Mouse (Mus musculus) cerebellum, adult 2 months (tissue): ENCODE data around the gene Grk1. TPM values are rescaled to one million over a fixed set of nuclear protein-coding genes. Genes with fewer than 3 reads are reported as not detected.

Experiments used
- DNase-seq, 2 experiments: peaks; one replicate each; pipeline ENCODE4 v3.0.0; 2021
- H3K27ac ChIP-seq: fragments of 200-500 bp; 2 replicates; pipeline ENCODE4 v1.5.1; 2012; ENCODE audit warnings: low read length, control low read depth, inconsistent platforms; ENCODE audit not compliant: insufficient read depth
- H3K27me3 ChIP-seq: fragments of 200-500 bp; 2 replicates; pipeline ENCODE4 v1.6.1; 2012; ENCODE audit warnings: inconsistent platforms, mild to moderate bottlenecking, low read length, moderate library complexity; ENCODE audit not compliant: control insufficient read depth, insufficient read depth
- H3K4me1 ChIP-seq: fragments of 200-500 bp; 2 replicates; pipeline ENCODE4 v1.6.1; 2011; ENCODE audit warnings: low read length; ENCODE audit not compliant: control insufficient read depth, insufficient read depth
- H3K4me3 ChIP-seq: fragments of 200-500 bp; replicated peaks from 2 replicates; pipeline ENCODE3; 2011; ENCODE audit warnings: mild to moderate bottlenecking, low read depth, low read length, control low read depth; ENCODE audit not compliant: insufficient read depth
- CTCF ChIP-seq: fragments of 200-500 bp; IDR thresholded peaks from 2 replicates; pipeline ENCODE4 v1.5.1; 2011; ENCODE audit warnings: low read depth, mild to moderate bottlenecking, control low read depth, low read length, moderate library complexity, borderline replicate concordance; ENCODE audit not compliant: insufficient read depth
- POLR2A ChIP-seq: fragments of 200-500 bp; IDR thresholded peaks from 2 replicates; pipeline ENCODE4 v1.6.1; 2011; ENCODE audit warnings: low read length, control low read depth, borderline replicate concordance; ENCODE audit not compliant: insufficient read depth
- WGBS: fragments of 180-500 bp; shearing (Covaris S2); methylation state at CpG from one replicate; pipeline ENCODE4 v1.1.7; 2018; 5-methylcytosine and 5-hydroxymethylcytosine counted together
- polyA plus RNA-seq: library from polyadenylated mRNA; depleted of rRNA; stranded (reverse); fragments of >200 nt; gene quantifications from 2 replicates; pipeline ENCODE4 v1.2.3, GENCODE M21; 2012

Gene Grk1
- polyA plus RNA-seq, 1 experiment = 0.02 TPM

GRCm38 (mm10) chr8:13412891-13413558, 8.1 kb downstream of the Grk1 start:
- WGBS = 60% methylated on average over 13 of the region's 13 CpGs
- TF ChIP-seq CTCF (peak; percentile 92), POLR2A (no peak)
- Histone ChIP-seq H3K4me1 (no peaks in the 10 kb centered on the region), H3K27ac (no peak overlapping the region), H3K4me3 (no peak overlapping the region), H3K27me3 (no peaks in the 10 kb centered on the region)
- DNase-seq = peak; percentile 43 to 63

- H3K27ac ChIP-seq = no peak overlapping the region
- no peak for DNase-seq
- H3K4me3 ChIP-seq = no peak overlapping the region
- no peaks in the 10 kb centered on the region for H3K27me3 ChIP-seq
- no peaks in the 10 kb centered on the region for H3K4me1 ChIP-seq
- TF ChIP-seq CTCF (no peak), POLR2A (no peak)
- WGBS = 60% methylated on average over 12 of the region's 12 CpGs
Observed at GRCm38 (mm10) chr8:13413823-13414390, 9.0 kb downstream of the Grk1 start.

- no peak for TF ChIP-seq POLR2A
- no peak for TF ChIP-seq CTCF
- Histone ChIP-seq H3K27me3 (no peaks in the 10 kb centered on the region), H3K4me3 (no peak overlapping the region), H3K27ac (no peak overlapping the region), H3K4me1 (no peaks in the 10 kb centered on the region)
- WGBS = 13% methylated on average over 10 of the region's 10 CpGs
- no peak for DNase-seq
Observed at GRCm38 (mm10) chr8:13415879-13416278, 11.0 kb downstream of the Grk1 start.

GRCm38 (mm10) chr8:13419111-13419639, 14.3 kb downstream of the Grk1 start:
- Histone ChIP-seq H3K4me1 (no peaks in the 10 kb centered on the region), H3K27me3 (no peaks in the 10 kb centered on the region), H3K4me3 (no peak overlapping the region), H3K27ac (no peak overlapping the region)
- no peak for DNase-seq
- WGBS = 82% methylated on average over 2 of the region's 2 CpGs
- TF ChIP-seq CTCF (no peak), POLR2A (no peak)

- H3K4me1 ChIP-seq = no peaks in the 10 kb centered on the region
- no peaks in the 10 kb centered on the region for H3K27me3 ChIP-seq
- H3K4me3 ChIP-seq = no peak overlapping the region
- WGBS = 43% methylated on average over 6 of the region's 6 CpGs
- H3K27ac ChIP-seq = no peak overlapping the region
- DNase-seq = no peak
- TF ChIP-seq POLR2A (no peak), CTCF (no peak)
Observed at GRCm38 (mm10) chr8:13420970-13421369, 16.1 kb downstream of the Grk1 start.

DNA sequence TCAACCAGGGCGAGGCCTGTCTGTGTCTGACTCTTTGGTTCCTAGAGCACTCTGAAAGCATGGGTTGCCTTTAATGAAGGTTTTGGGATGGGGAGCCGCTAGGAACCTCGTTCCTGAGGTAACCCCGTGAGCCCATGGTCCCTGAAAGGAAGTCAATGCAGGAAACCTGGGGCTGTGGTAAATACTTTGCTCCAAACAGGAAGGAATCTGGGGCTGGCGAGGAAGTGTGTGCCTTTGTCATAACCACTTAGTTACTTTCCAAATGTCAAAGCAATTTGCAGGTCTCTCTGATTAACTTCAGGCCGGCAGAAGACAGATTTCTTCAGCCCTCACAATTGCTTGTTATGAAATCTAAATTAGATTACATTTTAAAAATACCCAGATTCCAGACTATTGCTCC, 22.5 kb downstream of the Grk1 start:
- TF ChIP-seq POLR2A (no peak), CTCF (no peak)
- no peaks in the 10 kb centered on the region for H3K4me1 ChIP-seq
- WGBS = 82% methylated on average over 6 of the region's 6 CpGs
- no peak overlapping the region for H3K27ac ChIP-seq
- no peak overlapping the region for H3K4me3 ChIP-seq
- no peak for DNase-seq
- no peaks in the 10 kb centered on the region for H3K27me3 ChIP-seq

DNA sequence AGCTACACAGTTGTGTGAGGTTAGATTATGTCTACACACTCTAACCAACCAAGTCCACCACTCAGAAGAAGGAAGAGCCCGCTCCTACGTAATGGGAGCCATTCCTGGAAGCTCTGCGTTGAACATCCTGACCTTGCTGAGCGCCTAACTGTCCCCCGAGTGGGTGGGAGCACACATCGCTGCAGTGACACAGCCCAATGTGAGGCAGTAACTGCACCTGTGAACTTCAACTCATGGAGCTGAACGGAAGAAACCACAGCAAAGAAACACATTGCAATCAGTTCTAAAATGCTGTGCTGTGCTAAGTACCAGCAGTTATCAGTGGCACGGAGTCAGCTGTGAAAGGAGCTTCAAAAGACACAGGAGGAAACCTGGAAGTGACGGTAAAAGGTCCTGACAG, 23.3 kb downstream of the Grk1 start:
- Histone ChIP-seq H3K4me1 (no peaks in the 10 kb centered on the region), H3K27ac (no peak overlapping the region), H3K4me3 (no peak overlapping the region), H3K27me3 (no peaks in the 10 kb centered on the region)
- TF ChIP-seq POLR2A (no peak), CTCF (no peak)
- WGBS = 89% methylated on average over 9 of the region's 9 CpGs
- no peak for DNase-seq

DNA sequence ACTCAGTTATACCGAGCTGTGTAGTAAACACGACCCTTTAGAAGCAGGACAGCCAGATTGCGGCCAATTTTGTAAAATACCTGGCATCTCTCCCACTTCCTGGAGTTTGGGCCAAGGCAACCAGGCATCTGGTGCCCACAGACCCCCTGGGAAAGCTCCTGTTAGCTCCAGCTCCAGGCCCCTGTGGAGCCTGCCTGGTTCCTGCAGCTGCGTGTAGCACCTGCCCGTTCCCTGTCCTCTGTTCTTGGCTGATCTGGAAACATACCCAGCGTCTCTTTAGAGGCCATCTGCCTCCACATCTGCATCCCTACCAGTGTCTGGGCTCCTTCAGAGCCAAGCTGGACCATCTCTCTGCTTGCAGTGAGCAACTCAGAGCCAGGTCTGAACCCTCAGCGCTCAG, 25.5 kb downstream of the Grk1 start:
- TF ChIP-seq CTCF (no peak), POLR2A (no peak)
- WGBS = 18% methylated on average over 7 of the region's 7 CpGs
- Histone ChIP-seq H3K4me3 (no peak overlapping the region), H3K27me3 (no peaks in the 10 kb centered on the region; the same call in 1 of the 2 replicates), H3K27ac (no peak overlapping the region), H3K4me1 (no peaks in the 10 kb centered on the region)
- no peak for DNase-seq
